Mouse (Mus musculus) mature B cell (primary cell): ENCODE results near the gene Lrrc61.

Experiments used
- in situ Hi-C: fragments of 300-500 bp; cut with MboI; formaldehyde crosslinking; loops from 2 replicates; pipeline ENCODE4 v1.14.3; 2019

Lrrc61 gene

DNA sequence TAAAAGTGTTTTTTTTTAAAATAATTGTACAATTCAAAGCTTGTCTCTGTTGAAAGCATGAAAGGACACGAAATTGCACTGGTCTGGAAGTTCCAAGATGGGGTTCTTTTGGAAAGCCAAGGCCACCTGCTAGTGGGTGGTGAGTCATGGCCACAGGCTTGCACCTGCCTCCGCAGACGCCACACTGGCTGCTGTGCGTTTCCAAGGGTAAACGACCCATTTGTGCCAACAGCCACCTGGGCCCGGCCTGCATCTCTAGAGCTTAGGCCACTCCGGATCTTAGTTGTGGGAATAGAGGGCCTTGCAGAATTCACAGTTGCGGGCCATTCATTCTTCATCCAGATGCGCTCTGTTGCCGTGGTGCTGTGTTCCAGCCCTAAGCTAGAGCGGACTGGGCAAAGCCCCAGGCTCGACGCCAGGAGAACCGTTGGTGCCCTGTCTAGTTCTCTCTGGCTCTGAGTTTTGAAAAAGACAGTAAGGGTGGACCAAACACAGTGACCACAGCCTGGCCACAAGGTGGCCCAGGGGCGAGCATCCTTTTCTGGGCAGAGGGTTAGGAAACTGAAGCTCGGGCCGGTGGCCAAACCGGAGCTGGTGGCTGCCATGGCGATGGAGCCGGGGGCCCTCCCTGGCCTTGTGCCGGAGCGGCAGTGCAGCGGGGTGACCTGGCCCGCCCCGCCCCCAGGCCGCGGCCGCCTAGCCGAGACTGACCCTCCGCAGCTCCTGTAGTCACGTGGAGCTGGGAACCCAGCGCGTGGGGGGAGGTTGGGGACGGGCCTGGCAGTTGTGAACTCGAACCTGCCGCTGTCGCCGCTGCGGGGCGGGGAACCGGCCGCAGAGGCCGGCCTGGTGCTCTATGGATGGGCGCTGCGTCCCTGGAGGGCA, 38.8 kb downstream of the Lrrc61 start, which contains the start of the genes Repin1 and Gm44965:
TSS of gene Repin1 (plus strand) at position 726 of the 885 bp plus-strand sequence.
TSS of gene Gm44965 (plus strand) at position 784 of the 885 bp plus-strand sequence.
- in situ Hi-C loops, result no loop called here

DNA sequence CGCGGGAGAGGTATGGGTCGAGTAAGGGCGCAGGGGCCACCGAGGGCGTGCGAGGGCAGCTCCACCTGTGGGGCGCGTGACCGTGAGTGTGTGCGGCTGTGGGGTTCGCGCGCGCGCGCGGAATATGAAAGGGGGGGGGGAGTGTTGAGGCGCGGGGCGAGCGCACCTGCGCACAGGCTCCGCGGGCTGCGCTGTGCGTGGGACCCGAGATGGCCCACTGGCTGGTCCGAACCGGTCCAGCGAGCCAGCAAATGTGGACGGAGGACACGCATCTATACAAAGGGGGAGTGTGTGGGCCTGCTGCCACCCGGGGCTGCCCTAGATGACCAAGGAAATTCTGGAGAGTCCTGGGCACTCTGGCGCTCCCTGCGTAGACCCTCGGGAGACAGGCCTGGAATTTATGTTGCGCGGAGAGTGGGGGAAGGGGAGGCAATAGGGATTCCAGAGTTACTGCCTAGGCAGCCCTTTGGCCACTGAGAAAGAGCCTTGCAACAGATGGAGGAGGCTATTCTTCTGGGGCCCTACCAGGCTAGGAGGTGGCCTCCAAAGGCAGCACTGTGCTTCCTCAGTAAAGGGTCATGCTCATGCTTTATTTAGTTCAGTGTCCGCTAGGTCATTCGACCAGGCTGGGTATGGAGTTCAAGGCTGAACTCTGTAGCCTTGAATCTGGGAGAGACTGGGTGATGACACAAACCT, 39.6 kb downstream of the Lrrc61 start:
- in situ Hi-C loops, result no loop called here

DNA sequence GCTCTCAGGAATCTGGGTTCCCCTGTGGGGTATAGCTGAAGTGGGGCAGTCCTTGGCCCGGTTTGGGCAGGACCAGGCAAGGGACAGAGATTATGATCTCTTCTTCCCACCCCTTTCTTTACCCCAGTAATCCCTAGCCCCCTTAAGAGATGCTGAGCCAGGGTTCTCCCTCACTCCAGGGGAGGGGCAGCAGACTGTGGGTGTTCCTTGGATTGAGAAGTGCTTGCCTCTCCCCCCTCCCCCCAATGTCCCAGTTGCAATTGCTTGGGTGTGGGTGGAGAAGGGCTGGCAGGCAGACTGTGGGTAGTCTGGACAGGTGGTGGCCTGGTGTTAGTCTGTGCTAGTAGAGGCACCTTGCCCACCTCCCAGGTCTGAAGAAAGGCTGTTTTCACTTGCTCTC, 40.7 kb downstream of the Lrrc61 start:
- in situ Hi-C loops, result no loop called here

DNA sequence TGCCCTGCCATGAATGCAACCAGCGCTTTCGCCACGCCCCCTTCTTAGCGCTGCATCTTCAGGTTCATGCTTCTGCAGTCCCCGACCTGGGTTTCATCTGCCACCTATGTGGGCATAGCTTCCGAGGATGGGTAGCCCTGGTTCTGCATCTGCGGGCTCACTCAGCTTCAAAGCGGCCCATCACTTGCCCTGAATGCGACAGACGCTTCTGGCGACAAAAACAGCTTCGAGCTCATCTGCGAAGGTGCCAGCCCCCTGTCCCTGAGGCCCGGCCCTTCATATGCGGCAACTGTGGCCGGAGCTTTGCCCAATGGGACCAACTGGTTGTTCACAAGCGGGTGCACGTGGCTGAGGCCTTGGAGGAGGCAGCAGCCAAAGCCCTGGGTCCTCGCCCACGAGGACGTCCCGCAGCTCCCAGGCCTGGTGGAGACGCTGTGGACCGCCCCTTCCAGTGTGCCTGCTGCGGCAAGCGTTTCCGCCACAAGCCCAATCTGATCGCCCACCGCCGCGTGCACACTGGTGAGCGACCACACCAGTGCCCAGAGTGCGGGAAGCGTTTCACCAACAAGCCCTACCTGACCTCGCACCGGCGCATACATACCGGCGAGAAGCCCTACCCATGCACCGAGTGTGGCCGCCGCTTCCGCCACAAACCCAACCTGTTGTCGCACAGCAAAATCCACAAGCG, 42.1 kb downstream of the Lrrc61 start:
- in situ Hi-C loops, result no loop called here

DNA sequence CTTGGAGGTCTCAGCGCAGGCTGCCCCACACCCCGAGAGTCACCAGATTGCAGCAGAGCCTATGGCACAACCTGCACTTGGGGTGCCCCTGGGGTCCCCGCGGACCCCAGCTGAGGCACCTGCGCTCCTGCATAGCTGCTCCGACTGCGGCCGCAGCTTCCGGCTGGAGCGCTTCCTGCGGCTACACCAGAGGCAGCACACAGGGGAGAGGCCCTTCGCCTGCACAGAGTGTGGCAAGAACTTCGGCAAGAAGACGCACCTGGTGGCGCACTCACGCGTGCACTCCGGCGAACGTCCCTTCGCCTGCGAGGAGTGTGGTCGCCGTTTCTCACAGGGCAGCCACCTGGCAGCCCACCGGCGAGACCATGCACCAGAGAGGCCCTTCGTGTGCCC, 42.6 kb downstream of the Lrrc61 start:
- in situ Hi-C loops, result no loop called here

DNA sequence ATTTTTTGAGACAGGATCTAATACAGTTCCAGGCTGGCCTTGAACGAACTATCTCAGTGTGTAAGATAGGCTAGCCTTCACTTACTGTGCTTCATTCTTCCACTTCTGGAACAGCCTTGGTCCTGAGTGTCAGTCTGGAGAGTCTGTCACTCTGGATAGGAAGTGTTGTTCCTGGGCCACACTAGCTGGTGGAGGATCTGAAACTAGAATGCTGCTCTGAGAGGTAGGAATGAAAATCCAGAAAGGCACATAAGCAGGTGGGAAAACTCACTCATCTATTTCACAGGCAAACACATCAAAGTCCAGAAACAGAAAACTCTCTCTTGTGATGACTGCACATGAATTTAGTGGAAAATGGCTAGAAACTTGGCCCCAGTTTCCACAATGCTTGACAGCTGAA, 46.0 kb downstream of the Lrrc61 start:
- in situ Hi-C loops, result no loop called here

DNA sequence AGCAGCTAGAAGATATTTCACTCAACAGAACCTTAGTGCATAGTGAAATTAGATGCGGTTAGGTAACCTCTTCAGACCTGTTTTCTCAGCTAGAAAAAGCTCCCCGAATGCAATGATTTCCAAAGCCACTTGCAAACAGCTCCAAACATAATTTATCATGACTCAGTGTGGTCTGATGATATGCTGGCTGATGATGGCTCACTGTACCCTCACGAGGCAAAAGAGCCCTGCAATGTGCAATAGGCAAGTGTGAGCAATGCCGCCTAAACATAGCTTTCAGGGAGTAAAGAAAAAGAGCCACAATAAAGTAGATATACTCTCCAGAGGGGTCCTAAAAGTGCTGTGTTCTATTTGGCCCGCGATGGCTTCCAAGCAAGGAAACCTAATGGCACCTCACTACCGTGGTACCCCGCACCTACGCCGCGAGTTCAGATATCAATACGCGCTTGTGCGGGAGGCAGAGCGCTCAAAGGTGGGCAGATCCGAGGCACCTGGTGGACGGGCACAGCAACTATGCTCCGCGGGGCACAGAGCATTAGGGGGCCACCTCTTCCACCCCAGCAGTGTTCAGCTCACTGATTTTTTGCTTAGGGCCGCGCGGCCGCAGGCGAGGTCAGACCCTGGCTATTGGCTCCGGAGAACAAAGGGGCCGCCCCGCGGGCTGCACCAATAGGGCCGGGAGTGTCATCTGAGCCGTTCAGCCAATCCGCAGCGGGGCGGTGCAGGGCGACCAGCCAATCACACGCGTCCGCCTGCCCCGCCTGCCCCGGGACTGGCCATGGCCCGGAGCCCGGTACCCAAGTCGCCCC, 46.9 kb downstream of the Lrrc61 start, which contains the start of gene Zfp775:
TSS of gene Zfp775 (plus strand) at position 793 of the 809 bp plus-strand sequence.
- in situ Hi-C loops, result no loop called here

DNA sequence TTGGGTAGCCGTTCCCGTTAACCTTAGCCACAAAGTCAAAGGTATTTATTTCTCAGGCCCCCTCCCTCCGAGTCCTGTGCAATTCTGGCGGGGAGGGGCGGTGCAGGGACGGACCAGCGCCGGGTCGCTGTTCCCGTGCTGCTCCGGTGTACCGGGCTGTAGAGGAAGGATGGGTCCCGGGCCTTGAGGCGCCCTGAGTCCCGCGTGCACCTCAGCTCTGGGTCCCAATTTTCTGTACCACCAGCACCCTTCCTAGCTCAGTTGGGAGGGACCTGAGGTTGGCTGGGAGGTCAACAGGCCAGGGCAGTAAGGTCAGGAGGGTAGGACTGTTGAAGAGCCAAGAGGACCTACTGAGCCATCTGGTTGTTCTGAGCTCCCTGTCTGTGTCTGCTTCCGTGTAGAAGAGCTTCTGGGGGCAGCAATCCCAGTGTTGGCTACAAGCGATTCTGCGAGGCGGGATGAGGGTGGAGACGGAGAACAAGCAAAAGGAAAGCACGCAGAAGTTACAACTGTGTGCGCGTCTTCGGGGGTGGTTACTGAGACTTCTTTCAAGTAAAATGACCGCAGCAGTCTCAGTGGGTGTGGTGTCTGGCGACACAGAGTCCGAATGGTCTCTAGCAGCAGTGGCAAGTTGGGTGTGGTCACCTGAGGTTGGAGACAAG, 47.6 kb downstream of the Lrrc61 start:
- in situ Hi-C loops, result no loop called here

DNA sequence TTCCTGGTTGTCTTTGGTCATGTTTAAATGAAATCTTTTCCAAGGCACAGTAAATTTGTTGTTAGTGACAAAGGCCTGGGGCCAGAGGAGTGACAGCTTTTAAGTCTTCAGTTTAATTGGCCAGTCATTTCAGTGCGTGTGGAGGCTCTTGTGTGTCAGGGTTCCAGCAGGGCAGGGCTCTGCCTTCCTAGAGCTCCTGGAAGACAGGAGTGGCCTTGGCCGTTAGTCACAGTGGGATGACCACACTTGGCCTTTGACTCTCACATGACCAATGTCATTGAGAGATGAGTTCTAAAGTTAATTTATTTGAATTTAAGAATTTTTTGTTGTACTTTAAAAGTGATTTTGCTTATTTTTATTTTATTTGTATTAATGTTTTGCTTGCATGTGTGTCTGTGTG, 53.5 kb downstream of the Lrrc61 start:
- in situ Hi-C loops, result no loop called here

DNA sequence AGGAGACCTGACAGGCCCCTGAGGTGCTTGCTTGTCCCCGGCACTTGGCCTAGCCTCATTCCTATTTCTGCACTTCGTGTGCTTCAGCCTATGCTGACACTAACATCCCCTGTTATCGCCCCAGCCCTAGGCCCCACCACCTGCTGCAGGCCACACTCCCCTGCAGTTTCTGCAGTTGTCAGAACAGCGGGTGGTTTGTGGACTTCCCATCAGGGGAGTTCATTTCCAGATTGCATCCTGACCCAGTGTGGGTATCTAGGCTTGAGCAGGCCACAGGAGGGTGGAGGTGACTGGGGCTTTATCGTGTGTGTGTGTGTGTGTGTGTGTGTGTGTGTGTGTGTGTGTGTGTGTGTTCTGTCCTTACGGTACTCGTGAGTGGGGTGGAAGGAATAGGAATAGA, 54.9 kb downstream of the Lrrc61 start:
- in situ Hi-C loops, result no loop called here

DNA sequence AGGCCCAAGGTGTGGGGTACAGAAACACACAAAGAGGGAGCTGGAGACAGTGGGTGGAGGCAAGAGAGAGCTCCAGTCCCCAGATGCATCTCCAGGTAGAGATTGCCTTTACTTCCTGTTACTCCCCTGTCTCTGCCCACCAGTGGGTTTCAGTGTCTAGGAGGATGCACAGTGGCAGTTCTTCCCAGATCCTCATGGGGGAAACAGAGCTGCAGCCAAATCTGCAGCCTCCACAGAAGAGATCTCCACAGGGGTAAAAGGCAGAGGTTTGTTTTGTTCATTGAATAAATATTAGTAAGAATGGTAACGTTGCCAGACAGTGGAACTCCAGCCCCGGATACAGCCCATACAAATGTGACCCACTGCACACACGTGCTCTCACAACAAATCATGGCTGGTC, 56.1 kb downstream of the Lrrc61 start:
- in situ Hi-C loops, result no loop called here

DNA sequence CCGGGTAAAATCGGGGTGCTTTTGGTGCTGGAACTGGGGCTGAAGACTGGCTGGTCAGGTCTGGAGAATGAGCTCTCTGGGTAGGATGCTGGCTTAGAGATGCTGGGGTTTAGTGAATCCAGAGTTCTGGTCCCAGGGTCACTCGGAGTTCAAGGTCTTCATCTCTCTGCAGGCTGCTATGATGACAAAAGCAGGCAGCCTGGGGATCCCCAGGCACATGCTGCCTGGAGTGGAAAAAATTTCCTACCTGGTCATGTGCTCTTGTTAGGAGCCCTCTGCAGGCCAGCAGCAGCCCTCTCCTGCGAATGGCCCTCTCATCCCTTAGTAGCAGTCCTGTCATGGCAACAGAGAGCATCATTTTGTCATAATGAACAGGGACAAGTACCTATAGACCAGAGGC, 58.9 kb downstream of the Lrrc61 start:
- in situ Hi-C loops, result no loop called here

DNA sequence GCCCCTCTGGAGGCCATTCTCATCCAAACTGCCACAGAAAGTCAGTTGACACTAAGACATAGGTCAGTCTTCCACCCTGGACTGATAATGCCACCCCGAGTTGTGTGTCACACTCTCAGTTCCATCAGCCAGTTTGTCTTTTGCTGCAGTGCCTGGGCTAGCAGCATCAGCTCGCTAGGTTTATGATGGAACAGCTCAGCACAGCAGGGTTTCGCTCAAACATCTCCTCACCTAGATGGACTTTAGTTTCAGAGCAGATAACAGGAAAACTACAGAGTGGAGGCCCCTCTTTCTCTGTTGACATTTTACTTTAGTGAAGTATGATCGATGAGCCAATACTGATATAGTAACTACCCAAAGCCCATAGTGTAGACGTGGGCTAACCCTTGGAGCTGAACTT, 60.2 kb downstream of the Lrrc61 start:
- in situ Hi-C loops, result no loop called here

DNA sequence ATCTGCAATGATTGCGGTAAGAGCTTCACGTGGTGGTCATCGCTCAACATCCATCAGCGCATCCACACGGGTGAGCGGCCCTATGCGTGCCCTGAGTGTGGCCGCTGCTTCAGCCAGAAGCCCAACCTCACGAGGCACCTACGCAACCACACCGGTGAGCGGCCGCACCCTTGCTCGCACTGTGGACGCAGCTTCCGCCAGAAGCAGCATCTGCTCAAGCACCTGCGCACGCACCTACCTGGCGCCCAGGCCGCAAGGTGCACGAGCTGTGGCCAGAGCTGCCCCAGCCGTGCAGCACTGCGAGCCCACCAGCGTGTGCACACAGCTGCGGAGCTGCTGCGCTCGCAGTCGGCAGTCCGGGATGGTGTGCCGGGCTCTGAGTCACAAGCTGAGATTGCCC, 65.4 kb downstream of the Lrrc61 start:
- in situ Hi-C loops, result no loop called here
